Mouse (Mus musculus) embryonic fibroblast, embryonic 13.5 days (primary cell): ENCODE data around the gene Adam23.

Experiments used
- CTCF ChIP-seq: IDR thresholded peaks from 2 replicates; pipeline ENCODE4 v1.5.1; 2011; ENCODE audit warnings: mild to moderate bottlenecking, control low read depth, low read length, moderate library complexity, borderline replicate concordance; ENCODE audit not compliant: insufficient read depth
- POLR2A ChIP-seq: IDR thresholded peaks from 2 replicates; pipeline ENCODE4 v1.6.1; 2011; ENCODE audit warnings: low read depth, mild to moderate bottlenecking, control low read depth, low read length, moderate library complexity

DNA sequence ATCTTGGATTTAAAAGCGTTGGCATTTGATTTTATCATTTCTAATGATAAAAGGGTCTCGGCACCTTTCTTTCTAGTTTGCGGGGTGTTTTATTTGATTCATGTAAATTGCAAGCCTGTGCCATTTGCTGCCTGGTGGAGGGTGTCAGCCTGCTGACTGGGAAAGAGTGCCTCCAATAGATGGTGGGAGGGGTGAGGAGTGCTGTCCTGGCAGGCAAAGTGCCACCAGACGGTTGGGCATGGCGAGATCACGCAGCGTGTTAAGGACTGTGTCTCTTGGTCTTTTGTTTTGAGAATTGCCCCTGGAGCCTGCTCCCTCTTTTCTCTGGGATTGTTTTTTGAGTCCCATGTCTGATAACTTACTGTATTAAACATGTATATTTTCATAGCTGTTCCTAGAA is 126.5 kb downstream of the Adam23 start:
- TF ChIP-seq POLR2A (no peak), CTCF (no peak)
